Mouse (Mus musculus) hindbrain, embryonic 13.5 days (tissue): ENCODE data around the gene 1110017D15Rik. TPM values are rescaled to one million over a fixed set of nuclear protein-coding genes. Genes with fewer than 3 reads are reported as not detected.
"Not testable (repeated sequence)": the region's sequence is repeated elsewhere in the genome, so short reads cannot be mapped to it uniquely, and the experiment has no call there.

ENCODE experiments used
- ATAC-seq: fragments of 200-750 bp; cut with Nextera tagmentation; 2 replicates; pipeline ENCODE4 v1.8.0; 2017; ENCODE audit warnings: moderate TSS enrichment; ENCODE audit not compliant: low FRiP score
- H3K27ac ChIP-seq: fragments of 300-500 bp; sonication (generic); 2 replicates; pipeline ENCODE4 v1.5.1; 2015; ENCODE audit warnings: inconsistent platforms, mild to moderate bottlenecking, moderate library complexity
- H3K27me3 ChIP-seq: fragments of 300-500 bp; sonication (generic); 2 replicates; pipeline ENCODE4 v1.6.1; 2015; ENCODE audit warnings: mild to moderate bottlenecking, inconsistent platforms
- H3K36me3 ChIP-seq: fragments of 300-500 bp; sonication (generic); 2 replicates; pipeline ENCODE4 v1.6.1; 2015; ENCODE audit warnings: mild to moderate bottlenecking, inconsistent platforms
- H3K4me1 ChIP-seq: fragments of 300-500 bp; sonication (generic); replicated peaks from 2 replicates; pipeline ENCODE4 v1.6.1; 2015; ENCODE audit warnings: inconsistent platforms
- H3K4me2 ChIP-seq: fragments of 300-500 bp; sonication (generic); 2 replicates; pipeline ENCODE4 v1.6.1; 2015; ENCODE audit warnings: inconsistent platforms, mild to moderate bottlenecking, moderate library complexity
- H3K4me3 ChIP-seq: fragments of 300-500 bp; sonication (generic); 2 replicates; pipeline ENCODE4 v1.5.1; 2015; ENCODE audit warnings: mild to moderate bottlenecking, inconsistent platforms
- H3K9ac ChIP-seq: fragments of 300-500 bp; sonication (generic); 2 replicates; pipeline ENCODE4 v1.6.1; 2015; ENCODE audit warnings: mild to moderate bottlenecking, inconsistent platforms
- H3K9me3 ChIP-seq: fragments of 300-500 bp; sonication (generic); 2 replicates; pipeline ENCODE4 v1.6.1; 2016; ENCODE audit warnings: inconsistent platforms
- WGBS: fragments of 180-500 bp; shearing (Covaris S2); methylation state at CpG from one replicate; pipeline ENCODE4 v1.1.7; 2015; 5-methylcytosine and 5-hydroxymethylcytosine counted together
- polyA plus RNA-seq: library from polyadenylated mRNA; unstranded; fragments of >200 nt; fragmentation: Nextera tagmentation; extraction: Ambion mirVana; gene quantifications from 2 replicates; pipeline ENCODE4 v1.2.1, GENCODE M21; 2015

Gene 1110017D15Rik
- polyA plus RNA-seq, 1 experiment from 2014 or later, result 17.9 TPM

DNA sequence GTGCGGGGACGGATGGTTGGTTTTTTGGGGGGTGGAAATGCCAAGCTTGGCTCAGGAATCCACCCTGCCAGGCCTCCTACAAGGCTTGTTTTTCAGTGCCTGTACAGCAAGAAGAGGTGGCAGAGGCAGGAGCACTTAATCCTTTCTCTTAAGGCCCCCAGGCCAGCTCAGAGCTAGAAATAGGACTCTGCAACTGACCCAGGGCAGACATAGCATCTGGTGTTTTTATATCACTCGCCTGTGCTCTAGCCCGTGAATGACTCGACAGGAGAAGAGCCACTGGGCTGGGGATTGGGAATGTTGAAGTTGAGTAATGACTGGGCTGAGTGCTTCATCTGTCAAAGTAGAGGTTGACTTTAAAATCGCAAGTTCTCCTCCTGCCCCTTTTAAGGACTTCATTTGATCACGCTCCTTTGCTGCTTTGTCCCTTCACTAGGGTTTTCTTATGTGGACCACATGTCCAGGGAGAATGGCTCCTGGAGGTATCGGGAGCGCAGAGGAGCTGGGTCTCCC, 39.4 kb downstream of the 1110017D15Rik start:
- H3K4me2 ChIP-seq, result no peak overlapping the region
- no peaks in the 10 kb centered on the region for H3K9me3 ChIP-seq
- 87% methylated on average over 9 of the region's 9 CpGs for WGBS
- ATAC-seq, result no peak
- H3K9ac ChIP-seq, result no peak overlapping the region
- peaks cover 40% of the 10 kb centered on the region for H3K36me3 ChIP-seq
- 0 out of 2 replicates have a peak, but pooled peaks cover 3% of the 10 kb centered on the region for H3K4me1 ChIP-seq
- no peak overlapping the region for H3K4me3 ChIP-seq
- no peaks in the 10 kb centered on the region for H3K27me3 ChIP-seq
- no peak overlapping the region for H3K27ac ChIP-seq

DNA sequence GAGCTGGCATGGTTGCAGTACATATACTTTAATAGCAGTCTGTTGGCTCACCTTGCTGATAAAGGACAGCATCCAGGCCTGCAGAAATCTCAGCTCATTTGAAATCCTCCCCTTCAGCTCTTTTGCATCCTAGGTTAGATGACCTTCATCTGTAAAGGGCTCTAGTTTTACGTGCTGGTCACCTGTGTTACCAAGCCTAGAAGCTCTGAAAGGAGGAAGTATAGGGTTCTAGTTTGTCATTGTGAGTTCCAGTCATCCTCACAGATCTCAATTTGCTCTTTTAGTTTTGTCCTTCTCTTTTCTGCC, 45.8 kb downstream of the 1110017D15Rik start:
- Histone ChIP-seq H3K9ac (0 out of 2 replicates have a peak overlapping the region, but pooled peaks have one; percentile 8), H3K4me2 (no peak overlapping the region), H3K4me3 (no peak overlapping the region), H3K27ac (peak overlapping the region; percentile 70), H3K4me1 (peaks cover 24% of the 10 kb centered on the region), H3K27me3 (no peaks in the 10 kb centered on the region), H3K9me3 (no peaks in the 10 kb centered on the region), H3K36me3 (no peaks in the 10 kb centered on the region)
- no peak for ATAC-seq
- 81% methylated on average over 1 of the region's 1 CpGs for WGBS

- Histone ChIP-seq H3K9ac (peak overlapping the region; percentile 8; the same call in 1 of the 2 replicates), H3K4me3 (no peak overlapping the region), H3K4me1 (peaks cover 26% of the 10 kb centered on the region), H3K27ac (peak overlapping the region; percentile 70), H3K36me3 (no peaks in the 10 kb centered on the region), H3K27me3 (no peaks in the 10 kb centered on the region), H3K9me3 (no peaks in the 10 kb centered on the region), H3K4me2 (no peak overlapping the region)
- ATAC-seq, result peak; percentile 74
- WGBS, result 29% methylated on average over 5 of the region's 5 CpGs
These were observed 46.3 kb downstream of the 1110017D15Rik start for GRCm38 (mm10) chr4:41470684-41471383.

DNA sequence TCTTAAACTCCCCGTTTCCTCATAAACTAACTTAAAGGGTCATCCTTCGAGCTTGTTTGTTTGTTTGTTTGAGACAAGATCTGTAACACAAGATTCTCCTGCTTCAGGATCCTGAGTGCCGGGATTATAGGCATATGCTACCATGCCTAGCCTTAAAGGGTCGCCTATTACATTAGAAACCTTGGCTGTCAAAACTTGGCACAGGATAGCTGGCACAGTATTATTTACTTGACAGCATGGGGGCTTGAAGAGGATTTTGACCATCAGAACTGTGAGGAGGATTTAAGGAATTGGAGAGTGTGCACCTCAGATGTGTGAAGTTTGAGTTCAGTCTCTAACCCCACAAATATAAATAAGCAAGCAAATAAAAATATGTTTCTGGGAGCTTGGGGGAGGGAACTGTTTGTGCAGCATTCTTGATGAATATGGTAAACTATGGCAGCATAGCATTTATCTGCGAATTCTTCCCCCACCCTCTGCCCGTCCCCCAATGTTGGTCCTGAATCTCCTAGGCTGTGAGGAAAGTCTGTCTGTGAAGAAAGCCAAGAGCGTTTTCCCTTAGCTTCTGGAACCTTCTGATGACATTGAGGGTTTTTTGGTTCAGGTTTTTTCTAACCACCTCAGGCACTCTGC, 47.0 kb downstream of the 1110017D15Rik start:
- no peaks in the 10 kb centered on the region for H3K9me3 ChIP-seq
- no peaks in the 10 kb centered on the region for H3K36me3 ChIP-seq
- H3K4me3 ChIP-seq, result no peak overlapping the region
- no peak for ATAC-seq
- no peaks in the 10 kb centered on the region for H3K27me3 ChIP-seq
- 62% methylated on average over 7 of the region's 7 CpGs for WGBS
- H3K27ac ChIP-seq, result peak overlapping the region; percentile 25
- no peak overlapping the region for H3K4me2 ChIP-seq
- no peak overlapping the region; the same call in 1 of the 2 replicates for H3K9ac ChIP-seq
- peaks cover 28% of the 10 kb centered on the region for H3K4me1 ChIP-seq

DNA sequence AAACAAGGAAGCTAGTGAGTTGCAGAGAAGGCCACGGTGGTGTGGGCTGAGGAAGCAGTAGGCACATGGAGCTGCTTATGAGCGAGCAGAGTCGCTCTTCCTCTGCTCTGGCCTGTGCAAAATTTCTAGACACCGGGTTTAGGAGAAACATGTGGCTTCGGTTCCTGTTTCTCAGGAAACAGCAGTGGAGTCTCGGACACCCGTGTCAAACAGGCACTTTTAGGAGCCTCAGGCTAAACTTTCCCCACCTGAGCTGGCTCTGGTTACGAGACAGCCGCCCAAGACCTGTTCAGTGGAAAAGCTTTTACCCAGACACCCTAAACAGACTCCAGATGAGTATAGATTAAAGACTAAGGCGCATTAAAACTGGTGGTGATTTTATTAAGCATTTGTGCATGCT, 47.9 kb downstream of the 1110017D15Rik start:
- Histone ChIP-seq H3K9ac (no peak overlapping the region), H3K27me3 (no peaks in the 10 kb centered on the region), H3K9me3 (no peaks in the 10 kb centered on the region), H3K27ac (peak overlapping the region; percentile 40; the same call in 1 of the 2 replicates), H3K4me3 (no peak overlapping the region), H3K36me3 (no peaks in the 10 kb centered on the region), H3K4me1 (peaks cover 28% of the 10 kb centered on the region), H3K4me2 (no peak overlapping the region)
- ATAC-seq, result no peak
- 73% methylated on average over 10 of the region's 10 CpGs for WGBS

DNA sequence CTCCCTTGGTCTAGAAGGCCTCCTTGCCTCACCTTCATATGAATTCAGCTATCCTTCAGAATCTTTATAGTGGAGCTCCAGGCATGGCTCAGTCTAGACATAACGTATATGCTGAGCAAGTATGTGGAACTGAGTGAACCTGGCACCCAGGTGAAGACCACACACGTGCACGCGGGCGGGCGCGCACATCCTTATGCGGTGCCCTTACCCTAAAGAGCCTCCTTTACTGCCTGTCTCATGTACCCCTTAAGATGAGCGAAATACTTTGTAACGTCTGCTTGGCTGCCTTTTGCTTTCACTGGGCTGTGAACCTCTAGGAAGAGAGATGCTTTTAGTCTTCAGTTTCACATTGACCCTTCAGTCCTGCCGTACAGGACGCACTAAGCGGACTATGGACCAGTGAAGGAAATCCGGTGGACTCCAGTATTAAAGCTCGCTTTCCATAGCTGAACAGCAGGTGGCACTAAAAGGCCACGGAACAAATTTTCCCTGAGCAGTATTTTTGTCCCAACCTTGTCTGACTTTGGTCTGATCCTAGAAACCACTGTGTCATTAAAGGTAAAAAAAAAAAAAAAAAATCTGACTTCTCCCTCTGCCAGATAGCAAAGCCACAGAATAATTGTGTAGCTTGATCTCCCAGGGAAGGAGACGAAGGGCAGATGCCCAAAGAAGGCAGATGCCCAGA, 48.6 kb downstream of the 1110017D15Rik start:
- H3K9ac ChIP-seq, result no peak overlapping the region
- H3K4me1 ChIP-seq, result peaks cover 33% of the 10 kb centered on the region
- no peaks in the 10 kb centered on the region for H3K27me3 ChIP-seq
- no peak for ATAC-seq
- H3K36me3 ChIP-seq, result no peaks in the 10 kb centered on the region
- H3K4me2 ChIP-seq, result no peak overlapping the region
- H3K4me3 ChIP-seq, result no peak overlapping the region
- no peaks in the 10 kb centered on the region for H3K9me3 ChIP-seq
- H3K27ac ChIP-seq, result no peak overlapping the region
- 55% methylated on average over 17 of the region's 17 CpGs for WGBS

- peak overlapping the region; percentile 57 for H3K4me3 ChIP-seq
These were observed 51.9 kb downstream of the 1110017D15Rik start for GRCm38 (mm10) chr4:41465287-41465665.

DNA sequence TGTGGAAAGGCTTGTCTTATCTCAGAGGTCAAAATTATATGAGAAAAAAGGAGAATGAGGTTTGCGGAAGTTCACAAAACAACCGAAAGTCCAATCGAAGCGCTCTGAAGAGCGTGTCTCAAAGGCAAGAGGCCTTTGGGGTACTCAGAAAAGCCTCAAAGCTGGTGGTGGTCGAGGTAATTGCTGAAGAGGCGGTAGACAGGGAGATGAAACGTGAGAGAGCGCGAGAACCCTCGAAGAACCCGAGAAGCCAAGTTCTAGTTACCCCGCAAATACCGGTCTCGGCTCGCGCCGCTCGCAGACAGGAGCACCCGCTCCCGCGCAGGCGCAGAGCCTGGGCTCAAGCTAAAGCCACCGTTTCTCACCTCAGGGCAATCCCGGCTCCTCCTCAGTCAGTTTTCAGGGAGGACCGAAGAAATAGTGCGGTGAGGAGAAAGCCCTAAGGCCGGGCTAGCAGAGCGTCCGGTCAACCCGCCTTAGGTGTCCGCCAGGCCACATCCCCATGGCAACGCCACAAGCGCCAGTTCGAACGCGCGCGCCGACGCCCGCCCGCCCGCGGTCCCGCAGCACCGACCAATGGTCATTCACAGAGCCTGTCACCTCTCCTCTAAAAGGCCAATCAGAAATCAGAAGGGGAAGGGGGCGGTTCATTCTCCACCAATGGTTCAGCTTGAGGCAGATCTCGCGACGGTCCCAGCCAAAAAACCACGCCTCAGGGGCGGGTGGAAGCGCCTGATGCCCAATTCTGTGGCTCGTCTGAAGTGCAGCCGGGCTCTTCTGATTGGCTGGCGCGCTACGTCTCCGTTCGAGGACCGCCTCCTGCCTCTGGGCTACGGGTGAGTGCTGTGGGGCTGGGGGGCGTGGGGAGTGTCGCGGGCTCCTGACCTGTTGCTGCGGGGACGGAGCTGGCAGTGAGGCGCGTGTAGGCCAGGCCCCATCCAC, 52.5 kb downstream of the 1110017D15Rik start, which contains the start of the genes Kif24 and Nudt2:
Gene Kif24 (minus strand): TSS at position 543 of the 942 bp plus-strand sequence.
Gene Nudt2 (plus strand): TSS at position 807 of the 942 bp plus-strand sequence.
- peak within 1 kb of the TSS; percentile 70 for H3K27ac ChIP-seq
- ATAC-seq, result peak; percentile 99
- peaks cover 15% of the 10 kb centered on the region for H3K4me1 ChIP-seq
- H3K36me3 ChIP-seq, result no peaks in the 10 kb centered on the region
- peak within 1 kb of the TSS; percentile 78 for H3K9ac ChIP-seq
- no peaks in the 10 kb centered on the region for H3K9me3 ChIP-seq
- WGBS, result under 1% methylated on average over 69 of the region's 70 CpGs
- peak within 1 kb of the TSS; percentile 64 for H3K4me2 ChIP-seq
- peak within 1 kb of the TSS; percentile 57 for H3K4me3 ChIP-seq
- no peaks in the 10 kb centered on the region for H3K27me3 ChIP-seq

More at GRCm38 (mm10) chr4:41465287-41465665, 51.9 kb downstream of the 1110017D15Rik start:
- H3K9ac ChIP-seq, result peak overlapping the region; percentile 78
- H3K27me3 ChIP-seq, result no peaks in the 10 kb centered on the region
- H3K4me1 ChIP-seq, result peaks cover 19% of the 10 kb centered on the region
- H3K27ac ChIP-seq, result peak overlapping the region; percentile 70; the same call in 1 of the 2 replicates
- peak; percentile 27 for ATAC-seq
- H3K9me3 ChIP-seq, result no peaks in the 10 kb centered on the region
- H3K36me3 ChIP-seq, result no peaks in the 10 kb centered on the region
- H3K4me2 ChIP-seq, result peak overlapping the region; percentile 56
- WGBS, result 2% methylated on average over 17 of the region's 17 CpGs

- H3K27ac ChIP-seq, H3K4me3 ChIP-seq, H3K9me3 ChIP-seq, H3K27me3 ChIP-seq, H3K36me3 ChIP-seq, H3K4me1 ChIP-seq, ATAC-seq: not testable (repeated sequence)
- peak overlapping the region; percentile 67; the same call in 1 of the 2 replicates for H3K9ac ChIP-seq
- WGBS, result 86% methylated on average over 3 of the region's 3 CpGs
- H3K4me2 ChIP-seq, result peak overlapping the region; percentile 64
These were observed 53.9 kb downstream of the 1110017D15Rik start for GRCm38 (mm10) chr4:41463051-41463738.

DNA sequence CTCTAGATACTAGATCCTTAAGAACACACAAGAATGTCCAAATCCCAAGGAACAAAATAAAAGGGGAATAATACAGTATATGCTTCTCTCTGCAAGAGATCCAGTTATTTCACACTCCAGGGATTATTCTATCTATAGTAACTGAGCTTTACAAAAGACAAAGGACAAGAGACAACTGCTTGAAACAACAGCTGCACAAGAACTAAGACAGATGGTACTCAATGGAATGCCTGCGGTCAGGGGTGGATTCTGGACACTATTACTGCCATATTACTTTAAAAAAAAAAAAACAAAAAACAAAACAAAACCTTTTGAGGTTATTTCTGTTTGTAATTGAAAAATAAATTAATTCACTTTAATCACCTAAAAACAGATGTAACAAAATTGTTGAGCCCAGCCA, 56.4 kb downstream of the 1110017D15Rik start:
- no peak overlapping the region for H3K27ac ChIP-seq
- H3K4me1 ChIP-seq, result peaks cover 5% of the 10 kb centered on the region
- H3K4me2 ChIP-seq, result no peak overlapping the region
- no peak overlapping the region for H3K9ac ChIP-seq
- no peaks in the 10 kb centered on the region for H3K27me3 ChIP-seq
- ATAC-seq, result no peak
- WGBS, result 97% methylated on average over 1 of the region's 1 CpGs
- H3K36me3 ChIP-seq, result no peaks in the 10 kb centered on the region
- no peaks in the 10 kb centered on the region for H3K9me3 ChIP-seq
- H3K4me3 ChIP-seq, result no peak overlapping the region
